Mouse (Mus musculus) heart, postnatal 0 days (tissue): ENCODE measurements around the gene Raver1. TPM values are rescaled to one million over a fixed set of nuclear protein-coding genes. Genes with fewer than 3 reads are reported as not detected.

Experiments
- ATAC-seq: fragments of 200-750 bp; cut with Nextera tagmentation; 2 replicates; pipeline ENCODE4 v1.8.0; 2017; ENCODE audit warnings: low read depth, moderate number of reproducible peaks, moderate library complexity; ENCODE audit not compliant: insufficient read depth
- DNase-seq: peaks from one replicate; pipeline ENCODE4 v3.0.0-alpha.2; 2016; ENCODE audit warnings: low spot score
- H3K27ac ChIP-seq: fragments of 300-500 bp; sonication (generic); 2 replicates; pipeline ENCODE4 v1.5.1; 2014; ENCODE audit warnings: low read depth, mild to moderate bottlenecking
- H3K27me3 ChIP-seq: fragments of 300-500 bp; sonication (generic); 2 replicates; pipeline ENCODE4 v1.6.1; 2014; ENCODE audit warnings: low read length, mixed read lengths; ENCODE audit not compliant: control insufficient read depth, insufficient read depth
- H3K36me3 ChIP-seq: fragments of 300-500 bp; sonication (generic); replicated peaks from 2 replicates; pipeline ENCODE4 v1.6.1; 2014; ENCODE audit warnings: low read length, mixed read lengths; ENCODE audit not compliant: control insufficient read depth, insufficient read depth
- H3K4me1 ChIP-seq: fragments of 300-500 bp; sonication (generic); 2 replicates; pipeline ENCODE4 v1.6.1; 2014; ENCODE audit warnings: antibody characterized with exemption; ENCODE audit not compliant: control insufficient read depth, insufficient read depth
- H3K4me2 ChIP-seq: fragments of 300-500 bp; sonication (generic); 2 replicates; pipeline ENCODE4 v1.6.1; 2014; ENCODE audit warnings: low read depth, mild to moderate bottlenecking, low read length, moderate library complexity
- H3K4me3 ChIP-seq: fragments of 300-500 bp; sonication (generic); 2 replicates; pipeline ENCODE4 v1.5.1; 2014; ENCODE audit warnings: low read depth, low read length
- H3K9ac ChIP-seq: fragments of 300-500 bp; sonication (generic); replicated peaks from 2 replicates; pipeline ENCODE4 v1.6.1; 2014; ENCODE audit warnings: low read depth, low read length, mixed read lengths
- H3K9me3 ChIP-seq: fragments of 300-500 bp; sonication (generic); replicated peaks from 2 replicates; pipeline ENCODE4 v1.6.1; 2016; ENCODE audit warnings: low read length; ENCODE audit not compliant: control insufficient read depth
- CTCF ChIP-seq: IDR thresholded peaks from 2 replicates; pipeline ENCODE4 v1.5.1; 2016; ENCODE audit warnings: antibody characterized with exemption, control low read depth, low read depth
- EP300 ChIP-seq: IDR thresholded peaks from 2 replicates; pipeline ENCODE4 v1.6.1; 2016; ENCODE audit warnings: antibody characterized with exemption, low read depth
- WGBS: fragments of 180-500 bp; shearing (Covaris S2); extraction: QIAGEN DNeasy Blood & Tissue Kit; methylation state at CpG from one replicate; pipeline ENCODE4 v1.1.7; 2014; 5-methylcytosine and 5-hydroxymethylcytosine counted together
- polyA plus RNA-seq: library from polyadenylated mRNA; unstranded; fragments of >200 nt; fragmentation: Nextera tagmentation; extraction: Ambion mirVana; gene quantifications from 2 replicates; pipeline ENCODE4 v1.2.1, GENCODE M21; 2015
- total RNA-seq: library from RNA; depleted of rRNA; stranded (reverse); fragments of >200 nt; gene quantifications from 2 replicates; pipeline ENCODE4 v1.2.3, GENCODE M21; 2014; ENCODE audit warnings: low replicate concordance; rRNA removed

Raver1 gene
- 40.8 and 48.3 TPM in 2 replicates for total RNA-seq
- polyA plus RNA-seq: 15.5 and 15.9 TPM in 2 replicates

GRCm38 (mm10) chr9:21091707-21092320 lies at the start of gene Raver1, which contains the start of gene Gm38431:
Raver1 (minus strand) TSS chr9:21092008.
Gm38431 (minus strand) TSS chr9:21091997.
- Histone ChIP-seq H3K9ac (peak within 1 kb of the TSS; percentile 61), H3K36me3 (peaks cover 30% of the 10 kb centered on the region), H3K4me3 (peak within 1 kb of the TSS; percentile 68), H3K4me1 (peaks cover 8% of the 10 kb centered on the region; the same call in 1 of the 2 replicates), H3K9me3 (no peaks in the 10 kb centered on the region), H3K27ac (peak within 1 kb of the TSS; percentile 80), H3K27me3 (no peaks in the 10 kb centered on the region), H3K4me2 (peak within 1 kb of the TSS; percentile 81)
- DNase-seq (peak; percentile 98), ATAC-seq (peak; percentile 100)
- under 1% methylated on average over 53 of the region's 54 CpGs for WGBS
- no peak; the same call in 1 of the 2 replicates for TF ChIP-seq EP300

GRCm38 (mm10) chr9:21138386-21138785 lies 46.6 kb upstream of the Raver1 start:
- Histone ChIP-seq H3K27ac (no peak overlapping the region), H3K9ac (no peak overlapping the region), H3K27me3 (no peaks in the 10 kb centered on the region), H3K4me3 (no peak overlapping the region), H3K36me3 (peaks cover 54% of the 10 kb centered on the region), H3K9me3 (no peaks in the 10 kb centered on the region), H3K4me2 (no peak overlapping the region), H3K4me1 (peaks cover 11% of the 10 kb centered on the region; the same call in 1 of the 2 replicates)
- no peak for ATAC-seq
- WGBS: 70% methylated on average over 4 of the region's 4 CpGs
- no peak for DNase-seq
- no peak for TF ChIP-seq CTCF
- no peak for TF ChIP-seq EP300

- no peak overlapping the region for H3K4me3 ChIP-seq
- H3K9ac ChIP-seq: no peak overlapping the region
- TF ChIP-seq CTCF (peak; percentile 66), EP300 (no peak)
- H3K4me1 ChIP-seq: peaks cover 11% of the 10 kb centered on the region; the same call in 1 of the 2 replicates
- H3K36me3 ChIP-seq: peaks cover 43% of the 10 kb centered on the region
- DNase-seq (peak; percentile 58), ATAC-seq (peak; percentile 21; the same call in 1 of the 2 replicates)
- no peak overlapping the region for H3K27ac ChIP-seq
- WGBS: 58% methylated on average over 3 of the region's 3 CpGs
- H3K4me2 ChIP-seq: no peak overlapping the region
- H3K9me3 ChIP-seq: no peaks in the 10 kb centered on the region
- no peaks in the 10 kb centered on the region for H3K27me3 ChIP-seq
Measured at GRCm38 (mm10) chr9:21137229-21137628, 45.4 kb upstream of the Raver1 start.

- 58% methylated on average over 6 of the region's 6 CpGs for WGBS
Measured at GRCm38 (mm10) chr9:21136401-21136800, 44.6 kb upstream of the Raver1 start.

DNA sequence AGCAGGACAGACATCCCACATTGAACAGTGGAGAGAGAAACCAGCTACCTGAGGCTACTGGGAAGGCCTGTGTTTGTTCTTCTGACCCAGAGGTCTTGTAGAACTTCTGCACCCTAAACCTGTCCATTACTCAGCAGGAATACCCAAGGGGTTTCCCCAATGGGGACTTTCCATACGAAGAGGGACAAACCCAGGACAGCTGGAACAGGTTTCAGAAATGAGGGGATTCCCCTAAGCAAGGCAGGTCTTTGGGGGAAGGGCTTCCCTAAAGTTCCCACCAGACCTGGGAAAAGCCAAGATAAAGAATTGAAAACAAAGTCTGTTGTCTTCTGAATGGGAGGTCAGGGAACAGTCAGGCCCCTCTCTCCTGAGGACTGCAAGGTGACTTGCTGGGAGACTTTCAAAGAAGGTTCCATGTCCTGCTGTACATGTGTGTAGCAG lies 44.2 kb upstream of the Raver1 start:
- H3K36me3 ChIP-seq: peaks cover 30% of the 10 kb centered on the region
- H3K9ac ChIP-seq: no peak overlapping the region
- ATAC-seq (no peak), DNase-seq (no peak)
- TF ChIP-seq CTCF (no peak), EP300 (no peak)
- peaks cover 11% of the 10 kb centered on the region; the same call in 1 of the 2 replicates for H3K4me1 ChIP-seq
- H3K27me3 ChIP-seq: no peaks in the 10 kb centered on the region
- no peak overlapping the region for H3K4me2 ChIP-seq
- no peak overlapping the region for H3K4me3 ChIP-seq
- H3K9me3 ChIP-seq: no peaks in the 10 kb centered on the region
- peak overlapping the region; percentile 22; the same call in 1 of the 2 replicates for H3K27ac ChIP-seq
- 52% methylated on average over 1 of the region's 1 CpGs for WGBS

More at GRCm38 (mm10) chr9:21136401-21136800, 44.6 kb upstream of the Raver1 start:
- no peaks in the 10 kb centered on the region for H3K9me3 ChIP-seq
- no peak overlapping the region for H3K27ac ChIP-seq
- peaks cover 11% of the 10 kb centered on the region; the same call in 1 of the 2 replicates for H3K4me1 ChIP-seq
- H3K4me3 ChIP-seq: no peak overlapping the region
- TF ChIP-seq EP300 (no peak), CTCF (no peak)
- no peak for ATAC-seq
- no peak overlapping the region for H3K9ac ChIP-seq
- DNase-seq: no peak
- no peaks in the 10 kb centered on the region for H3K27me3 ChIP-seq
- no peak overlapping the region for H3K4me2 ChIP-seq
- peaks cover 35% of the 10 kb centered on the region for H3K36me3 ChIP-seq
